Mouse (Mus musculus) cerebellum, adult 9-11 months (tissue): ENCODE measurements around the gene Pes1.

Source experiments
- DNase-seq: peaks from one replicate; pipeline ENCODE4 v3.0.0; 2022

Gene Pes1

GRCm38 (mm10) chr11:3964416-3965172, 819 bp downstream of the Pes1 start:
- DNase-seq, result no peak

GRCm38 (mm10) chr11:3969837-3970236, 6.1 kb downstream of the Pes1 start:
- DNase-seq, result peak; percentile 0

GRCm38 (mm10) chr11:3970361-3970760, 6.6 kb downstream of the Pes1 start:
- peak; percentile 1 for DNase-seq

GRCm38 (mm10) chr11:3973081-3973480, 9.3 kb downstream of the Pes1 start:
- DNase-seq, result peak; percentile 1

- no peak for DNase-seq
Observed at GRCm38 (mm10) chr11:3974311-3974710, 10.5 kb downstream of the Pes1 start.

- no peak for DNase-seq
Observed at GRCm38 (mm10) chr11:3976678-3977077, 12.9 kb downstream of the Pes1 start, which contains the start of gene 4930556J24Rik. Gene 4930556J24Rik (minus strand): TSS chr11:3976778.

- no peak for DNase-seq
Observed at GRCm38 (mm10) chr11:3978421-3978820, 14.6 kb downstream of the Pes1 start.

- DNase-seq, result no peak
Observed at GRCm38 (mm10) chr11:3981536-3981935, 17.8 kb downstream of the Pes1 start.

GRCm38 (mm10) chr11:3982275-3983209, 18.8 kb downstream of the Pes1 start:
- DNase-seq, result no peak

GRCm38 (mm10) chr11:3983291-3983862, 19.6 kb downstream of the Pes1 start, which contains the start of gene Gal3st1:
Gene Gal3st1 (plus strand): TSS chr11:3983636.
- DNase-seq, result peak; percentile 33

GRCm38 (mm10) chr11:3983863-3984745, 20.3 kb downstream of the Pes1 start:
- no peak for DNase-seq

GRCm38 (mm10) chr11:3989748-3990147, 26.0 kb downstream of the Pes1 start:
- no peak for DNase-seq

GRCm38 (mm10) chr11:3993132-3993531, 29.4 kb downstream of the Pes1 start:
- no peak for DNase-seq

- no peak for DNase-seq
Observed at GRCm38 (mm10) chr11:3993914-3994313, 30.1 kb downstream of the Pes1 start.

- no peak for DNase-seq
Observed at GRCm38 (mm10) chr11:3995511-3995910, 31.7 kb downstream of the Pes1 start.

- DNase-seq, result no peak
Observed at GRCm38 (mm10) chr11:3996840-3997239, 33.1 kb downstream of the Pes1 start.

- DNase-seq, result no peak
Observed at GRCm38 (mm10) chr11:3997978-3998720, 34.4 kb downstream of the Pes1 start.

- no peak for DNase-seq
Observed at GRCm38 (mm10) chr11:3999547-3999946, 35.8 kb downstream of the Pes1 start.

GRCm38 (mm10) chr11:4001603-4002002, 37.8 kb downstream of the Pes1 start:
- no peak for DNase-seq

- no peak for DNase-seq
Observed at GRCm38 (mm10) chr11:4005220-4005805, 41.5 kb downstream of the Pes1 start.

- no peak for DNase-seq
Observed at GRCm38 (mm10) chr11:4006462-4006861, 42.7 kb downstream of the Pes1 start.
